Mouse (Mus musculus): ENCODE data around the gene Scn3b.

Gene Scn3b

GRCm38 (mm10) chr9:40336701-40337100, 67.7 kb downstream of the Scn3b start:
- no peak for DNase-seq (ENCODE audit: low read depth, low spot score)

- no peak for DNase-seq (ENCODE audit: low read depth, low spot score)
Measured at GRCm38 (mm10) chr9:40337131-40337820, 68.3 kb downstream of the Scn3b start.

- DNase-seq (ENCODE audit: low read depth, low spot score) = no peak
Measured at GRCm38 (mm10) chr9:40339578-40339977, 70.6 kb downstream of the Scn3b start.
